Mouse (Mus musculus): ENCODE measurements at regions not wholly inside any gene's neighbourhood (a gene's known extent, or its start where the extent isn't known, plus 50 kb on each side); places are given as distances from the start of the nearest gene placed in this dataset.

GRCm38 (mm10) chr15:26469901-26470383 lies 161.1 kb downstream of the March11 start:
- DNase-seq (ENCODE audit: low spot score): peak; percentile 3

GRCm38 (mm10) chr15:26487378-26487777 lies 178.5 kb downstream of the March11 start:
- no peak for DNase-seq (ENCODE audit: low spot score)
